Mouse (Mus musculus) limb, embryonic 15.5 days (tissue): ENCODE data around the gene Thsd7b. TPM values are rescaled to one million over a fixed set of nuclear protein-coding genes. Genes with fewer than 3 reads are reported as not detected.

ENCODE experiments used
- ATAC-seq: fragments of 200-750 bp; cut with Nextera tagmentation; 2 replicates; pipeline ENCODE4 v1.8.0; 2017; ENCODE audit warnings: low read depth, moderate TSS enrichment; ENCODE audit not compliant: insufficient number of reproducible peaks, low FRiP score, low TSS enrichment
- H3K27ac ChIP-seq: fragments of 300-500 bp; sonication (generic); 2 replicates; pipeline ENCODE4 v1.5.1; 2015; ENCODE audit warnings: moderate library complexity, mild to moderate bottlenecking, inconsistent platforms
- H3K27me3 ChIP-seq: fragments of 300-500 bp; sonication (generic); 2 replicates; pipeline ENCODE4 v1.6.1; 2015; ENCODE audit warnings: inconsistent platforms
- H3K36me3 ChIP-seq: fragments of 300-500 bp; sonication (generic); 2 replicates; pipeline ENCODE4 v1.6.1; 2015; ENCODE audit warnings: inconsistent platforms
- H3K4me1 ChIP-seq: fragments of 300-500 bp; sonication (generic); 2 replicates; pipeline ENCODE4 v1.6.1; 2015; ENCODE audit warnings: inconsistent platforms
- H3K4me2 ChIP-seq: fragments of 300-500 bp; sonication (generic); 2 replicates; pipeline ENCODE4 v1.6.1; 2015; ENCODE audit warnings: mild to moderate bottlenecking, inconsistent platforms
- H3K4me3 ChIP-seq: fragments of 300-500 bp; sonication (generic); 2 replicates; pipeline ENCODE4 v1.5.1; 2015; ENCODE audit warnings: mild to moderate bottlenecking, inconsistent platforms
- H3K9ac ChIP-seq: fragments of 300-500 bp; sonication (generic); 2 replicates; pipeline ENCODE4 v1.6.1; 2015; ENCODE audit warnings: inconsistent platforms
- H3K9me3 ChIP-seq: fragments of 300-500 bp; sonication (generic); 2 replicates; pipeline ENCODE4 v1.6.1; 2016; ENCODE audit warnings: inconsistent platforms
- WGBS: fragments of 180-500 bp; shearing (Covaris S2); methylation state at CpG from one replicate; pipeline ENCODE4 v1.1.7; 2015; 5-methylcytosine and 5-hydroxymethylcytosine counted together
- polyA plus RNA-seq: library from polyadenylated mRNA; unstranded; fragments of >200 nt; fragmentation: Nextera tagmentation; extraction: Ambion mirVana; gene quantifications from 2 replicates; pipeline ENCODE4 v1.2.1, GENCODE M21; 2015

Gene Thsd7b
- polyA plus RNA-seq, 1 experiment from 2014 or later, result 1.6 TPM

DNA sequence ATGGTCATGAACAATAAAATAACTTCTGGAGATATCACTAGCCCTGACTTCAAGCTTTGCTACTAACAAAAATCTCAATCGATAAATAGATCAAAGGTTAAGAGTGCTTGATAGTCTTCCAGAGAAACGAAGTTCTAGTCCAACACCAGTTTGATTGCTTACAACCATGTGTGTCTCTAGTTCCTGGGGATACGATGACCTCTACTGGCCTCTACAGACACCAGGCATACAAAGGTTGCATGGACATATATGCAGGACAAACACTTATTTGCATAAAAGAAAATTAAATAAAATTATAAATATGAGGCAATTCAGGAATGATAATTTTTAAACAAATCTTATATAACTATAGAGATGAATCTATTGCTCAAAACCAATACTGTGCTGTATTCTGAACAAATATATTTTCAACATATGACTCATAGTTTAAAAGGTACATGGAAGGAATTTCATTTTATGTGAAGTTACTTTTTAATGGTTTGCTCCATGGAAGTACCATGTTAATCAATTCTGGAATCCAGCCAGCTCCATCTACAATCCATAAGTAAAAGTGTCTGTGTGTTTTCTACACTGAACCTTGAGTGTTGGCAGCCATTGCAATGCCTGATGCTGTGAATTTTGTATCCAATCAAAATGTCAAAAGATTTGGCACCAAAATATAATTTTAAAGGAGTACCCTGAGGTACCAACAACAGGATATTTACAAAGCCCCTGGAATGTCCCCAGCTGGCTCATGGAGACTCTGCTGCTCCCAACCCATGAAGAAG is 793.3 kb downstream of the Thsd7b start:
- no peak overlapping the region for H3K4me3 ChIP-seq
- no peak for ATAC-seq
- H3K27me3 ChIP-seq, result no peaks in the 10 kb centered on the region
- H3K9ac ChIP-seq, result no peak overlapping the region
- H3K4me2 ChIP-seq, result no peak overlapping the region
- no peaks in the 10 kb centered on the region for H3K4me1 ChIP-seq
- no peaks in the 10 kb centered on the region for H3K36me3 ChIP-seq
- H3K27ac ChIP-seq, result no peak overlapping the region
- 83% methylated on average over 3 of the region's 3 CpGs for WGBS
- H3K9me3 ChIP-seq, result no peaks in the 10 kb centered on the region

DNA sequence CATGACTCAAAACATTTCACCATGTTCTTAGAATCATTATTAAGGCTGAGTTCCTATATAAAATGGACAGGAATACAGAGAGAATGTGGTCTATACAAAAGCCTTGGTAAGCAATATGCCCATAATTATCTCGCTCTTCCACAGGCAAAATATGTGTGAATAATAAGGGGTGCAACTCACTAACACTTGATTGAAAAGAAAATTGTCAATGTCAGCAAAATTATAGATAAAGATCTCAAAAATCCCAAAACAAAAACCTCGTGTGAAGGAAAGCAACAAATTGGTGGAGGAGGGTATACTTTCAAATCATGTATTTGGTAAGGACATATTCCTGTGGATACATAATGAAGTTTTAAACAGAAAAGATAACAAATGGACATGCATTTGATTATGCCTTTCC is 810.7 kb downstream of the Thsd7b start:
- Histone ChIP-seq H3K27me3 (no peaks in the 10 kb centered on the region), H3K36me3 (no peaks in the 10 kb centered on the region), H3K9ac (no peak overlapping the region), H3K4me3 (no peak overlapping the region), H3K9me3 (no peaks in the 10 kb centered on the region), H3K27ac (no peak overlapping the region), H3K4me1 (peaks cover 5% of the 10 kb centered on the region; the same call in 1 of the 2 replicates), H3K4me2 (no peak overlapping the region)
- no peak for ATAC-seq
- WGBS, result 75% methylated on average over 2 of the region's 2 CpGs

DNA sequence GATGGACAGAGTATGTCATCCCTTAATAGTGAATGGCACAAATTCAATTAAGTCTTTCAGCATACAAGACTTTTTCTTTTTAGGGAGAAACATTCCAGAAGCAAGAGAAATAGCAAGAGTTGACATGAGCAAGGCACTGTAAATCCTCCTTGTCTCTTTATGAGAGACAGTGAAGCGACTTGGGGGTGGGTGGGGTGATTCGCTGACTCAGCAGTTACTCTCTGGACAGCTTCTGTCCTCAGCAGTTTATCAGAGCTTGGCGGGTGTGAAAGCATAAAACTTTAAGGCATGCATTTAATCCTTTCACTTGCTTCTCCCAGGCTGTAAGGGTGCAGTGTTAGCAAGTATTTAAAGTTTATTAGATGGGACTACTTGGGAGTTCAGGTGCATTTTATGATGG is 812.1 kb downstream of the Thsd7b start:
- Histone ChIP-seq H3K4me3 (no peak overlapping the region), H3K36me3 (no peaks in the 10 kb centered on the region), H3K4me1 (peaks cover 5% of the 10 kb centered on the region; the same call in 1 of the 2 replicates), H3K9ac (no peak overlapping the region), H3K4me2 (no peak overlapping the region), H3K27ac (no peak overlapping the region), H3K27me3 (no peaks in the 10 kb centered on the region), H3K9me3 (no peaks in the 10 kb centered on the region)
- 46% methylated on average over 3 of the region's 3 CpGs for WGBS
- no peak for ATAC-seq

DNA sequence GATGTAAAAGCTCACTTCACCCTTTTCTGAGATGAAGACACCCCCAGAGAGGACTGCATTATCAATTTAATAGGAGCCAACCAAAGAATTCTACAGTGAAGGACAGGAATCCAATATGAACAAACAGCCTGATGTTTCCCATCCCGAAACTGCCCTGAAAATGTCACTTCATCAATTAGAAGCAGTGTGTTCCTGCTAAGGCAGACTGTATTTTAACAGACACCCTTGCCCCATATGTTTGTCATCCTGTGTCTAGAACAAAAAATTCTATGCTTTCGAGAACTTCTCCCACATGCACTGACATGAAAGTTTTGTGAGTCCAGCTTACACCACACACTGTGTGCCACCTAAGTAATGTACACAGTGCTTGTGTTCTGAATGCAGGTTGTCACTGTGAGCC is 812.8 kb downstream of the Thsd7b start:
- no peaks in the 10 kb centered on the region for H3K27me3 ChIP-seq
- no peak overlapping the region for H3K4me3 ChIP-seq
- H3K36me3 ChIP-seq, result no peaks in the 10 kb centered on the region
- no peaks in the 10 kb centered on the region for H3K9me3 ChIP-seq
- 67% methylated on average over 2 of the region's 2 CpGs for WGBS
- H3K4me2 ChIP-seq, result no peak overlapping the region
- H3K27ac ChIP-seq, result no peak overlapping the region
- peaks cover 5% of the 10 kb centered on the region; the same call in 1 of the 2 replicates for H3K4me1 ChIP-seq
- no peak for ATAC-seq
- H3K9ac ChIP-seq, result no peak overlapping the region

DNA sequence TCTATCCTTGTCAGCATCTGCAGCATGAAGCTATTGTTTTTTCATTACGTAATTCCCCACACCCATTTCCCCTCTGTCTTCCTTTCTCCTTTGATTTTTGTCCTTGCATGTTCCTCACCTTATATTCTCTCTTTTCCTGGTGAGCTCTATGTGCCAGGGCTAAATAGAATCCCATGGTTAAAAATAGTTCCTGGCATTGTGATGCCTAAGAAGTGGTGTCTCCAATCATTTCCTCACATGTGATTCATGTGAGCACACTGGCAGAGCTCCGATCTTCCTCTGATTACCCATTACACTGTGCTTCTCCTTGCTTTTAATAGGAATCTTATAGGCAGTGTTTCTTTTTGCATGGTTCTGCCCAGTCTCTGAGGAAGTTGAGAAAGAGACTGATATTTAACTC is 826.1 kb downstream of the Thsd7b start:
- Histone ChIP-seq H3K4me3 (no peak overlapping the region), H3K4me1 (no peaks in the 10 kb centered on the region), H3K27ac (no peak overlapping the region), H3K9ac (no peak overlapping the region), H3K9me3 (no peaks in the 10 kb centered on the region), H3K27me3 (no peaks in the 10 kb centered on the region), H3K36me3 (no peaks in the 10 kb centered on the region), H3K4me2 (no peak overlapping the region)
- no peak for ATAC-seq
- 82% methylated on average over 2 of the region's 2 CpGs for WGBS

DNA sequence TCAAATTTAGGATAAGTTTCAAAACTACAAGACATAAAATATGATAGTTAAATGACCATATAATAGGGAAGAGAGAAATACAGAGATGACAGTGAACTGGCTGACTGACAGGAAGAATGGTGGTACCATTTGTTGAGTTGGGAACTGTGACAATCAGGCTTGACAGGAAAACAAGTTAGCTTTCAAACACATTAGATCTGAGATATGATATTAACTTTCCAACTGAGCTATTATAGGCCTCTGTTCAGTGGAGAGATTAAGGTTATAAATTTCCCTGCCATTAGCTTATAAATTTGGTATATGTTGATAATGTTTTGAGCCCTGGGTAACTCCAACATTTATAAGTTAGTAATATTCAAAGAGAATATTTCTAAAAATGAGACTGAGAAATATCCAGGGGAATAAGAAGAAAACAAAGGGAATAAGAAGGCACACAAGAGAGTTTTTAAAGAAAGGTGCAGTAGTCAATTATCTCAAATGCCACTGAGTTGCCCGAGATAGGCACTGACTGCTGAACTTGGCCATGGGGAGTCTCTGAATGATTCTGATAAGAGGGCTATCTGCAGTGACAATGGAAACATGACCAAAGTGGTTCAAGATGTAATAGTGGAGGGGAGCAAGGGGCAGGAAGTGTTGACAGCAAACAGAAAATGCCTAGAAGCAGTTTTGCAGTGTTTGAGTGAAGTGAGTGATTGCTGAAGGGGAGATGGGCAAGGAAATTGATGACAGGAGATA is 839.6 kb downstream of the Thsd7b start:
- 83% methylated on average over 1 of the region's 1 CpGs for WGBS
- Histone ChIP-seq H3K27ac (no peak overlapping the region), H3K4me3 (no peak overlapping the region), H3K9ac (no peak overlapping the region), H3K36me3 (no peaks in the 10 kb centered on the region), H3K4me2 (no peak overlapping the region), H3K4me1 (no peaks in the 10 kb centered on the region), H3K27me3 (no peaks in the 10 kb centered on the region), H3K9me3 (no peaks in the 10 kb centered on the region)
- no peak for ATAC-seq

DNA sequence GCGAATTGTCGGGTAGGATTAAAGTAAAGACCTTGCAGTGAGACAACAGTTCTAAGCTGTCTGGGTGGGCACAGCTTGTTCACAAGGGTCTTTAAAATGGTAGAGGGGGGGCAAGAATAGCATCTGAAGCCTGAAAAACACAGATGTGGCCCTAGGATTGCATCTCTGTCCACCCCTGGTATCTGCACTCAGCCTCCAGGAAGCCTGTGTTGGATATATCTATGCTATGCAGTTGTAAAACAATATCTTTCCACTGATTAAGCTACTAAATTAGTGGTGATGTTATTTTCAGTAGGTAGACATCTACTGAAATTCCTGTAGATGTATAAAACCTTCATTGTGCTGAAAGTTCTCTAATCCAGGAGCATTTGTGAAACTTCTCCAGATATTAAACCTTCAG is 840.4 kb downstream of the Thsd7b start:
- Histone ChIP-seq H3K27me3 (no peaks in the 10 kb centered on the region), H3K4me3 (no peak overlapping the region), H3K4me1 (no peaks in the 10 kb centered on the region), H3K27ac (no peak overlapping the region), H3K9me3 (no peaks in the 10 kb centered on the region), H3K36me3 (no peaks in the 10 kb centered on the region), H3K9ac (no peak overlapping the region), H3K4me2 (no peak overlapping the region)
- ATAC-seq, result no peak
- WGBS, result 90% methylated on average over 2 of the region's 2 CpGs

DNA sequence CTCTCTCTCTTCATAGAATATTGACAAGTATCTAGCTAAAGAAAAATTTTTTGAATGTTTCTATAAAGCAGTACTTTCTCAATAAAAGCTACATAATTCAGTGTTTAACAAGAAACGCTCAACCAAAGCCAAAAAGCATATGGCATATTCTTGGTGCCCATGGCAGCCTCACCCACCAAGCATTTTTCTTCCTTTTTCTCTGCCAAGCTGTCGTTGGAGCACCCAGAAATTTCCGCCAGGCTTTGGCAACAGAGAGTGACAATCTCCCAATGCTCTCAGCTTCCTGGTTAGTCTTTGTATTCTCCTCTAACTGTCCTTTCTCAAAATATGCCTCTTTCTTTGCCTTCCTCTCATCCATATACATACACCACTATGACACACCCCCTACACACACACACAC is 857.8 kb downstream of the Thsd7b start:
- no peak overlapping the region for H3K27ac ChIP-seq
- H3K4me2 ChIP-seq, result no peak overlapping the region
- WGBS, result 70% methylated on average over 3 of the region's 3 CpGs
- no peak overlapping the region for H3K9ac ChIP-seq
- no peaks in the 10 kb centered on the region; the same call in 1 of the 2 replicates for H3K4me1 ChIP-seq
- no peak for ATAC-seq
- no peaks in the 10 kb centered on the region for H3K9me3 ChIP-seq
- H3K36me3 ChIP-seq, result no peaks in the 10 kb centered on the region
- no peaks in the 10 kb centered on the region for H3K27me3 ChIP-seq
- H3K4me3 ChIP-seq, result no peak overlapping the region

DNA sequence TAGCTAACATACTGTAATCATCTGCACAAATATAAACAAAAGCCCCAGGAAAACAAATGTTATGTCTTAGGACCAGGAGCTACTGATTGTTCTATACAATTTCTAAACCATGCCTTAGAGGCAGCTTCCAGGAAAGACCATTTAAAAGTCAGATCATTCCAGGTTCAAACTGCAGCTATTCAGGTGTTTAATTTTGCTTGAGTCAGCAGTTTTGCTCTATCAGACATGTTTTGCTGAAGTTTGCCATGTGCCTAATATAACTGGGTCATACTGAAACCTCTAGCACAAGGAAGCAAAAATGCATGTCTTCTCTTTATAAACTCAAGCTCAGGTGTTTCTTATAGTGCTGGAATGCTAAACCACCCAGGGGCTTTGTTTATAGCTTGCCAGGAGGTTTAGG is 893.1 kb downstream of the Thsd7b start:
- Histone ChIP-seq H3K27ac (no peak overlapping the region), H3K9ac (no peak overlapping the region), H3K9me3 (no peaks in the 10 kb centered on the region), H3K4me2 (no peak overlapping the region), H3K36me3 (no peaks in the 10 kb centered on the region), H3K4me1 (no peaks in the 10 kb centered on the region), H3K27me3 (no peaks in the 10 kb centered on the region), H3K4me3 (no peak overlapping the region)
- no peak for ATAC-seq

DNA sequence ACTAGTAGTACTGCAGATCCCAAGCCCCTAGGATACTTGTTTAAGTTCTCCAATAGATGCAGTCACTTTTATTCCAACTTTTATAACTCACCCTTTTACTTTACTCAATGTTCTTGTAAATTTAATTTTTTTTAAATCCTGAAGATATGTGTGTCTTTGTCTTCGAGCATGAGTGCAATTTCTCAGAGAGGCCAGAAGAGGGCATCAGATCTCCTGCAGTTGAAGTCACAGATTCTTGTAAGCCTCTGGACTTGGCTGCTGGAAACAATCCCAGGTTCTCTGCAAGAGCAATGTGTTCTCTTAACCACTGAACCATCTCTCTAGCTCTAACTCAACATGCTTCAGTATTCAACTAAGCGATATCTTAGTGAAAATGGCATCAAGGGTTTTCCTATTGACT is 894.2 kb downstream of the Thsd7b start:
- 67% methylated on average over 2 of the region's 2 CpGs for WGBS

DNA sequence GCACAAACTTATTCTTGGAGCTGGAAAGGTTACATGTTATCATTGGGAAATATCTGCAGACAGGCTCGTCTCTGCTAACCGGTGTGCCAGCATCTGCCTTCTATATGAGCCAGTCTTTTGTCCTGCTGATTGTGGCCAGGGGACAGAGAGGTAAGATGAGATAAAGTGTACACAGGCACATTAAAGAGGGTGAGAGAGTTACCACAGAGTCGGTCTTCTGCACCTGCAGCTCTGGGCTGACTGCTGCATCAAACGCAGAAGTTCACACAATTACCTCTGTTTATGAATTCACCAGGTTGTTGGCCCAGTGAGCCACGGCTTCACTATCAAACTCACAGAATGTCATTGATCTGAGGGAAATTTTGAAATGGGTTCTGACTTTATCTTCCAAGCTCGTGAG is 896.8 kb downstream of the Thsd7b start:
- WGBS, result 73% methylated on average over 6 of the region's 6 CpGs
- ATAC-seq, result no peak

More for the DNA sequence above, 894.2 kb downstream of the Thsd7b start:
- ATAC-seq, result no peak
- no peak overlapping the region for H3K4me2 ChIP-seq
- H3K9ac ChIP-seq, result no peak overlapping the region
- H3K9me3 ChIP-seq, result no peaks in the 10 kb centered on the region
- H3K27ac ChIP-seq, result no peak overlapping the region
- H3K4me3 ChIP-seq, result no peak overlapping the region
- H3K36me3 ChIP-seq, result no peaks in the 10 kb centered on the region
- no peaks in the 10 kb centered on the region for H3K4me1 ChIP-seq
- no peaks in the 10 kb centered on the region for H3K27me3 ChIP-seq

DNA sequence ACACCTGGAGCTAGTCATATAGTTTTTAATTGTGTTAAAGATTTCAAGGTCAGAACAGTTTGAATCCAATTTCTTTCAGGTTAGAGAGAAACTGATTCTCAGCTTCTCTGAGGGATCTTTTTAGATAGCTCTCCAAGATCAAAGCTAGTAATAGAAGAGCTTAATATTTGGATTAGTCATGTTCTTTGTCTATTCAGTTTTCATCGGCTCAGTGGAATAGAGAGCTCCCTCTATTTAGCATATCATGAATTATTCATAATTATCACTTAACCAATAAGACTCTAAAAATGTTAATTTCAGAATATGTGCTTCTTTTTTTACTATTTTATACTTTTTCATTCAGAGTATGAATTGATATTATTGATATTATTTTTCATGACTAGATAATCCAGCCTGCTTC is 897.2 kb downstream of the Thsd7b start:
- WGBS, result 86% methylated on average over 1 of the region's 1 CpGs
- no peaks in the 10 kb centered on the region for H3K27me3 ChIP-seq
- H3K9me3 ChIP-seq, result no peaks in the 10 kb centered on the region
- H3K9ac ChIP-seq, result no peak overlapping the region
- H3K4me3 ChIP-seq, result no peak overlapping the region
- H3K4me1 ChIP-seq, result no peaks in the 10 kb centered on the region
- H3K36me3 ChIP-seq, result no peaks in the 10 kb centered on the region
- H3K27ac ChIP-seq, result no peak overlapping the region
- no peak overlapping the region for H3K4me2 ChIP-seq
- ATAC-seq, result no peak

More for the DNA sequence above, 896.8 kb downstream of the Thsd7b start:
- no peak overlapping the region for H3K4me2 ChIP-seq
- H3K27ac ChIP-seq, result no peak overlapping the region
- no peaks in the 10 kb centered on the region for H3K27me3 ChIP-seq
- no peak overlapping the region for H3K4me3 ChIP-seq
- no peaks in the 10 kb centered on the region for H3K9me3 ChIP-seq
- no peak overlapping the region for H3K9ac ChIP-seq
- H3K4me1 ChIP-seq, result no peaks in the 10 kb centered on the region
- no peaks in the 10 kb centered on the region for H3K36me3 ChIP-seq
